Mouse (Mus musculus): ENCODE measurements at regions not wholly inside any gene's neighbourhood (a gene's known extent, or its start where the extent isn't known, plus 50 kb on each side); places are given as distances from the start of the nearest gene placed in this dataset.
A peak's percentile ranks its signal among the peaks of the same experiment; 100 is the strongest.
"Not testable (repeated sequence)": the region's sequence is repeated elsewhere in the genome, so short reads cannot be mapped to it uniquely, and the experiment has no call there.

- ATAC-seq (replicated peaks; ENCODE audit: poor library complexity), result no peak
Observed at GRCm38 (mm10) chr4:35350465-35350864, 124.5 kb upstream of the C9orf72 start.

DNA sequence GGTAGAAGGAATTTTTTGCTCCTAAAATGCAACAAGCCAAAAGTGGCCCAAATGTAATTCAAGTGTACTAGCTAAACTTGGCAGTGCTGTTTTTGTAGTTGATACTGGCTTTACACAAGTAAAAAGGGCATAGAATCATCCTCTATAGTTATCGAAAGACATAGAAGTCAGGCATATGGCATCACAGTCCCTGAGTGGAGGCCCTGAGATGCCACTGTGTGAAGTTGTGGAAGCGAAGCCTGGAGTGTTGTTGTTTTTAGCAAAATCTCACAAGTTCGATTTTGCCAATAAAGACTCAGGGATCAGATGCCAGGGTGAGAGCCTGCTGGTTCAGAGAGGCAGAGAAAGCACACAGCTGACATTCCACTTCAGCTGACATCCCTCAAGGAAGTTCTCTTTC lies 121.6 kb upstream of the C9orf72 start:
- no peak for ATAC-seq (replicated peaks; ENCODE audit: poor library complexity)

GRCm38 (mm10) chr4:35343751-35344150 lies 117.8 kb upstream of the C9orf72 start:
- no peak for ATAC-seq (replicated peaks; ENCODE audit: poor library complexity)

- no peak; the same call in 1 of the 2 replicates for ATAC-seq (replicated peaks; ENCODE audit: poor library complexity)
Observed at GRCm38 (mm10) chr4:35331161-35331560, 105.2 kb upstream of the C9orf72 start.

DNA sequence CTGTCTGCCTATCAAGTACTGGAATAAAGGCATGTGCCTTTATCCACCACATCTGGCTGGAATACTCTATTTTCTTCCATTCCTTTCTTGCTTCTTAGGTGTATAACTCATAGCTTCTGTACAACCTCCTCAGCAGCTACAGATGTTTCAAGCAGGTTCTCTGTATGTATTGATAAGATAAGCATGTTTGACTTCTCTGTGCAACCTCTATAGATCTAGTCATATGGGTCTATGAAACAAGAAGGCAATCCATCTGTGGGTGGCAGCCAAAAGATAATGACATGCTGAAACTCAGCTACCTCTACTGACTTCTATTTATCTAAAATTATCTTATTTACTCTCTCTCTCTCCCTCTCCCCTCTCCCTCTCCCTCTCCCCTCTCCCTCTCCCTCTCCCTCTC lies 99.3 kb upstream of the C9orf72 start:
- peak; percentile 89 for ATAC-seq (replicated peaks; ENCODE audit: poor library complexity)

DNA sequence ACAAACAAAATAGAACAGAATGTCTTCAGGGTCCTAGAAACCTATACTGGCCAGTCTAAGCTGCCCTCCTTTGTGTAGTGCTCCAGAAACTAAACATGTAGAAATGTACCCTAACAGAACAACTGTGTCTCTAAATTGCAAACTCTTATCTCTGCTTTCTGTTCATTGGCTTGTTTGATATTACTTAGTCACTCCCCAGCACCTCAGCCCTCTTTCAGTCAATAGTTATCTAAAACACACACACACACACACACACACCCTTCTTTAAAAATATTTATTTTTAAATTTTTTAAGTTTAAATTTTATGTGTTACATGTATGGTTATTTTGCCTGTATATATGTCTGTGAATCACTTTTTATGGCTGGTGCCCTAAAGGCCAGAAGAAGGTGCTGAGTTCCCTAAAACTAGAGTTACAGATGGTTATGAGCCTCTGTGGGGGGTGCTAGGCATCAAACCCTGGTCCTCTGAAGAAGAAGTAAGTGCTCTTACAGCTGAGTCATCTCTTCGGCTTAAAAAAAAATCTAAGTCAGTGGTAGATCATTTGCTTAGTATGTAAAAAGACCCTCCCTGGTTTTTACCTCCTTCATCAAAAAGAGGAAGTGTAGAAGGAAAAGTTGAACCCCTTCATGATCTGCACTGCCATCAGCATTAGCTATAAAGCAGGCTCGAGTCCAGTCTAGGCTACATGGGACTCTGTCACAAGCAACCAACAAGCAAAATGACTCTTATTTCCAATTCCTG lies 96.6 kb upstream of the C9orf72 start:
- ATAC-seq (replicated peaks; ENCODE audit: poor library complexity), result peak; percentile 67

- peak; percentile 83 for ATAC-seq (replicated peaks; ENCODE audit: poor library complexity)
Observed at GRCm38 (mm10) chr4:35310396-35310977, 84.5 kb upstream of the C9orf72 start.

DNA sequence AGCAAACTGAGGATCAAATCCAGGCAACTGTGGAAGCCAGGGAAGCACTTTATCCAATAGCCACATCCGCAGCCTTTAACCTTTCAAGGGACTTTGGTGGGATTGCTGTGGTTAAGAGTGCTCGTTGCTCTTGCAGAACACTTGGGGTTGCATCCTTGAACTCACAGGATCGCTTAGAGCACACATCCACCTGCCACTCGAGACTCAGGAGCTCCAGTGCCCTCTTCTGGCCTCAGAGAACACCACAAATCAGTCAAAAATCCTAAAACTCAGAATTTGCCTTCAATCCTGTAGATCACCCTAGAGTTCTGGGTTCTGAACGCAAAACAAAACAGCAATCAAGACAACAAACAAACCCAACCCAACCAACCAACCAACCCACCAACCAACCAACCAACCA lies 82.2 kb upstream of the C9orf72 start:
- ATAC-seq (replicated peaks; ENCODE audit: poor library complexity), result peak; percentile 67

GRCm38 (mm10) chr4:35305210-35305609 lies 79.2 kb upstream of the C9orf72 start:
- ATAC-seq (replicated peaks; ENCODE audit: poor library complexity), result no peak

DNA sequence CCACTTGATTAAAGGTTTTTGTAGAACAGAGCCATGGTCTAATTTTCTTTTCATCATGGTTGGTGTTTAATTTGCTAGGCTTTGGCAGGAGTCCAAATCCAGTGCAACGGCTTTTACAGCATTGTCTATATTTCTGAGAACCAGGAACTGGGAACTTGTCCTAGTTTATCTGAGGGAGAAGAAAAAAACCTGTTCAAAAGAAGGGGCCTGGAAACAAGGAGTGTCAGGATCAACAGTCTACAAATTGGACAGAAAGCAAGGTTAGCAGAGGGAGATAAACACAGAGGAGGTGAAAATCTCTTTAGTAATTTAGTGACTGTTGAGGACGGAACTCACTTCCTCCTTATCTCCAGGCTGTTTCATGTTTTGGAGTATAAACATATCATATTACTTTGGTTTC lies 74.9 kb upstream of the C9orf72 start:
- ATAC-seq (replicated peaks; ENCODE audit: poor library complexity), result peak; percentile 78

- ATAC-seq (replicated peaks; ENCODE audit: poor library complexity), result not testable (repeated sequence)
Observed at GRCm38 (mm10) chr4:35300374-35300773, 74.4 kb upstream of the C9orf72 start.

DNA sequence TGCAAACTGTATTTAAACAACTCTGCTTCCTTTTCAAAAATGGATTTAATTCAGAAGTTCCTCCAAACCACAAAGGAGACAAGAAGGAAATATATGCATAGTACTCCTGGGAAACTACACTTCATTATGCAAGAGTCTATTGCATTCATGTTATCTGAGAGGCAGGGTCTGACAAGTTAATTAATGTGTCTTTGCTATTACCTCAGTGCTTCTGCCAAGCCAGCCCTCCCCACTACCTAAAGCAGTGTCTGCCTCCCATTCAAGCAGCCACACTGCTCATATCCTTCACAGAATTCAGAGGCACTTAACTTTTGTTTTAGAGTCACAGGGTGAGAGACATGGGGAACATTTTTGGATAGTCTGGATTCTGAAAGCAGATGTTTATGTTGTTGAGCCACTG lies 58.6 kb upstream of the C9orf72 start:
- ATAC-seq (replicated peaks; ENCODE audit: poor library complexity), result no peak

Measured in megakaryocyte progenitor cell, adult 5-6 weeks (primary cell).